Mouse (Mus musculus): Measurements from ENCODE around the gene Slc9c1.

DNA sequence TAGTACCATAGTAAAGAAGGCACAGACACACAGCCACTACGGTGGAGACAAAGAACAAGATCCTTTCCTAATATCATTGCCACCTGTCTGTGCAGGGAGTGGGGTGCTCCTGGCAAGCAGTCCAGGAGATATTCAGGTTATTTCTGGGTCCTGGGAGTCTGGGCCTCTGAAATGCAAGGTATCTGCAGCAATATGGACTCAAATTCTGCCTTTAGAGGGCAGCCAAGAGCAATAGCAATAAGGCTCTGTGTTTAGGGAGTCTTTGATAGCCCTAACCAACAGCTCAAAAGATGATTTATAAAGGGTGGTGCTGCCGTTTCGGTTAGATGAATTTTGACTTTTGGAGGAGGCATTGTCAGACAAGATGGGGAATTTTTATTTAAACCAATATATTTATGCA is 74.2 kb downstream of the Slc9c1 start:
- TF ChIP-seq NANOG (IDR thresholded peaks at IDR 0.05; ENCODE audit: borderline replicate concordance, low read length) (no peak), CTCF (conservative IDR thresholded peaks at IDR 0.05; ENCODE audit: low read length) (peak; percentile 49), POU5F1 (IDR thresholded peaks at IDR 0.05; ENCODE audit: borderline replicate concordance, low read length) (no peak)

Measured in E14TG2a.4 (cell line).